Mouse (Mus musculus): ENCODE data around the gene Nars2. TPM values are rescaled to one million over a fixed set of nuclear protein-coding genes. Genes with fewer than 3 reads are reported as not detected.

The Nars2 gene
- total RNA-seq, 2 experiments from 2014 or later, result 8.9 to 9.8 TPM

- intact Hi-C loops (cut with DNase I), result no loop called here
- DNase-seq, result no peak
- no peak overlapping the region for H3K27ac ChIP-seq
- TF ChIP-seq CTCF (IDR thresholded peaks at IDR 0.05), result no peak
- H3K4me3 ChIP-seq, result no peak overlapping the region
Observed at GRCm38 (mm10) chr7:96975914-96976313, 24.6 kb downstream of the Nars2 start.

- no peak overlapping the region for H3K4me3 ChIP-seq
Observed at GRCm38 (mm10) chr7:96977209-96977608, 25.9 kb downstream of the Nars2 start.

GRCm38 (mm10) chr7:96981366-96981765 lies 30.1 kb downstream of the Nars2 start:
- no peak for TF ChIP-seq CTCF (IDR thresholded peaks at IDR 0.05)
- Histone ChIP-seq H3K27ac (no peak overlapping the region), H3K4me3 (no peak overlapping the region)
- DNase-seq, result no peak
- intact Hi-C loops (cut with DNase I), result no loop called here

More at GRCm38 (mm10) chr7:96977209-96977608, 25.9 kb downstream of the Nars2 start:
- no peak for DNase-seq
- H3K27ac ChIP-seq, result no peak overlapping the region
- no peak for TF ChIP-seq CTCF (IDR thresholded peaks at IDR 0.05)
- intact Hi-C loops (cut with DNase I), result no loop called here

GRCm38 (mm10) chr7:96983660-96984347 lies 32.5 kb downstream of the Nars2 start:
- H3K4me3 ChIP-seq, result no peak overlapping the region
- H3K27ac ChIP-seq, result peak overlapping the region; percentile 40
- intact Hi-C loops (cut with DNase I), result no loop called here
- no peak for TF ChIP-seq CTCF (IDR thresholded peaks at IDR 0.05)
- no peak for DNase-seq

- no peak for TF ChIP-seq CTCF (IDR thresholded peaks at IDR 0.05)
- Histone ChIP-seq H3K4me3 (peak overlapping the region; percentile 66), H3K27ac (peak overlapping the region; percentile 79)
- intact Hi-C loops (cut with DNase I), result no loop called here
- DNase-seq, result peak; percentile 58
Observed at GRCm38 (mm10) chr7:96985798-96986197, 34.5 kb downstream of the Nars2 start.

- intact Hi-C loops (cut with DNase I), result no loop called here
- no peak for TF ChIP-seq CTCF (IDR thresholded peaks at IDR 0.05)
- H3K4me3 ChIP-seq, result no peak overlapping the region
- no peak overlapping the region for H3K27ac ChIP-seq
- DNase-seq, result no peak
Observed at GRCm38 (mm10) chr7:96986795-96987445, 35.6 kb downstream of the Nars2 start.

GRCm38 (mm10) chr7:96987676-96988075 lies 36.4 kb downstream of the Nars2 start:
- intact Hi-C loops (cut with DNase I), result no loop called here
- DNase-seq, result peak; percentile 26
- Histone ChIP-seq H3K27ac (no peak overlapping the region), H3K4me3 (no peak overlapping the region)
- TF ChIP-seq CTCF (IDR thresholded peaks at IDR 0.05), result no peak

- intact Hi-C loops (cut with DNase I), result no loop called here
- Histone ChIP-seq H3K27ac (no peak overlapping the region), H3K4me3 (no peak overlapping the region)
- DNase-seq, result no peak
- no peak for TF ChIP-seq CTCF (IDR thresholded peaks at IDR 0.05)
Observed at GRCm38 (mm10) chr7:97012956-97013355, 61.7 kb downstream of the Nars2 start.

GRCm38 (mm10) chr7:97018005-97018404 lies 66.7 kb downstream of the Nars2 start:
- no peak for TF ChIP-seq CTCF (IDR thresholded peaks at IDR 0.05)
- no peak for DNase-seq
- H3K4me3 ChIP-seq, result no peak overlapping the region
- intact Hi-C loops (cut with DNase I), result no loop called here
- H3K27ac ChIP-seq, result no peak overlapping the region

GRCm38 (mm10) chr7:97018418-97018817 lies 67.1 kb downstream of the Nars2 start:
- no peak overlapping the region for H3K4me3 ChIP-seq
- DNase-seq, result no peak
- H3K27ac ChIP-seq, result no peak overlapping the region
- TF ChIP-seq CTCF (IDR thresholded peaks at IDR 0.05), result no peak
- intact Hi-C loops (cut with DNase I), result no loop called here

GRCm38 (mm10) chr7:97019303-97019702 lies 68.0 kb downstream of the Nars2 start:
- intact Hi-C loops (cut with DNase I), result no loop called here
- Histone ChIP-seq H3K27ac (no peak overlapping the region), H3K4me3 (no peak overlapping the region)
- TF ChIP-seq CTCF (IDR thresholded peaks at IDR 0.05), result no peak
- DNase-seq, result no peak

GRCm38 (mm10) chr7:97026772-97027358 lies 75.6 kb downstream of the Nars2 start:
- no peak for TF ChIP-seq CTCF (IDR thresholded peaks at IDR 0.05)
- no peak for DNase-seq
- intact Hi-C loops (cut with DNase I), result no loop called here
- Histone ChIP-seq H3K4me3 (no peak overlapping the region), H3K27ac (no peak overlapping the region)

GRCm38 (mm10) chr7:97029151-97029550 lies 77.8 kb downstream of the Nars2 start:
- TF ChIP-seq CTCF (IDR thresholded peaks at IDR 0.05), result no peak
- intact Hi-C loops (cut with DNase I), result no loop called here
- DNase-seq, result no peak
- no peak overlapping the region for H3K4me3 ChIP-seq
- no peak overlapping the region for H3K27ac ChIP-seq

Measured in gastrocnemius, adult 2 months (tissue).